Mouse (Mus musculus): ENCODE data around the gene Abtb1. TPM values are rescaled to one million over a fixed set of nuclear protein-coding genes. Genes with fewer than 3 reads are reported as not detected.
A peak's percentile ranks its signal among the peaks of the same experiment; 100 is the strongest.

Gene Abtb1
- polyA plus RNA-seq, 1 experiment from 2014 or later = 23.5 TPM

DNA sequence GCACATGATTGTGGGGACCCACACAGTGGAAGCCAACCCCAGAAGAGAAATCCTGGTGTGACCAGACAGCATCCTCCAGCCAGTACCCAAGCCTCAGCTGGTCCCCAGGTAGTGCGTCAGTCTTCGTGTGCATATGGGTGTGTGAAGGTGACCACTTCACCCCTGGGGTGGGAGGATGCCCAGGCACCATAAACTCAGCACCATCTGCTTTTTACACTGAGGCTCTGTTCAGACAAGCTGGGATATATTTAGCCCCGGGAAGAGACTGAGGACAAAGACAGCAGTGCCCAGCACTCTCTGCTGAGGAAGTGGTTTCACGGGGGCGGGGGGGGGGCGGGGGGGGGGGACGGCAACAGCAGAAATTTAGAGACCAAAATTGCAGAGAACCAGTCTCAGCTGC lies 30.4 kb downstream of the Abtb1 start:
- Histone ChIP-seq H3K9ac (no peak overlapping the region), H3K9me3 (no peaks in the 10 kb centered on the region), H3K27me3 (no peaks in the 10 kb centered on the region; the same call in 1 of the 2 replicates), H3K4me2 (no peak overlapping the region), H3K4me1 (peaks cover 8% of the 10 kb centered on the region), H3K36me3 (replicated peaks) (no peaks in the 10 kb centered on the region), H3K4me3 (replicated peaks) (no peak overlapping the region), H3K27ac (no peak overlapping the region)
- 52% methylated on average over 7 of the region's 7 CpGs for WGBS
- ATAC-seq (ENCODE audit: low FRiP score) = no peak

DNA sequence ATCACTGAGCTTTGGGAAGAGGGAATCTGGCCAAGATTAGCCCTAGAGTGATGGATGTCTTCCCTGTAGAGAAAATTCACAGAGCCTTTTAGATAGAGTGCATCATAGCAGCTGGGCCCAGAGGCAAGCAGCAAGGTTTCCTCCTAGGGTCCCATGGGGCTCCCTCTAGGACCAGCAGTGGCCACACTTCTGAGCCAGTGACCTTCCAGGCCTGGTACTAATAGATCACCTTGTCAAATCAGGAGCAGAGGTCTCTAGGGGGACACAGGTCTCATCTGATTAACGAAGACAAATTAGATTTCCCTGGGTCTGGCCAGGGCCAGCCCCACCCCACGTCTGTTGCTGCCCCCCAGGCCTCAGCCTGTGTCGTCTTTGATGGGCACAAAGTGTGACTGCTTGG lies 31.5 kb downstream of the Abtb1 start:
- ATAC-seq (ENCODE audit: low FRiP score) = no peak
- H3K36me3 ChIP-seq (replicated peaks) = no peaks in the 10 kb centered on the region
- no peak overlapping the region for H3K4me3 ChIP-seq (replicated peaks)
- no peaks in the 10 kb centered on the region for H3K9me3 ChIP-seq
- H3K4me1 ChIP-seq = peaks cover 8% of the 10 kb centered on the region
- H3K4me2 ChIP-seq = no peak overlapping the region
- H3K27me3 ChIP-seq = no peaks in the 10 kb centered on the region; the same call in 1 of the 2 replicates
- no peak overlapping the region for H3K27ac ChIP-seq
- H3K9ac ChIP-seq = no peak overlapping the region
- WGBS = 70% methylated on average over 3 of the region's 3 CpGs

DNA sequence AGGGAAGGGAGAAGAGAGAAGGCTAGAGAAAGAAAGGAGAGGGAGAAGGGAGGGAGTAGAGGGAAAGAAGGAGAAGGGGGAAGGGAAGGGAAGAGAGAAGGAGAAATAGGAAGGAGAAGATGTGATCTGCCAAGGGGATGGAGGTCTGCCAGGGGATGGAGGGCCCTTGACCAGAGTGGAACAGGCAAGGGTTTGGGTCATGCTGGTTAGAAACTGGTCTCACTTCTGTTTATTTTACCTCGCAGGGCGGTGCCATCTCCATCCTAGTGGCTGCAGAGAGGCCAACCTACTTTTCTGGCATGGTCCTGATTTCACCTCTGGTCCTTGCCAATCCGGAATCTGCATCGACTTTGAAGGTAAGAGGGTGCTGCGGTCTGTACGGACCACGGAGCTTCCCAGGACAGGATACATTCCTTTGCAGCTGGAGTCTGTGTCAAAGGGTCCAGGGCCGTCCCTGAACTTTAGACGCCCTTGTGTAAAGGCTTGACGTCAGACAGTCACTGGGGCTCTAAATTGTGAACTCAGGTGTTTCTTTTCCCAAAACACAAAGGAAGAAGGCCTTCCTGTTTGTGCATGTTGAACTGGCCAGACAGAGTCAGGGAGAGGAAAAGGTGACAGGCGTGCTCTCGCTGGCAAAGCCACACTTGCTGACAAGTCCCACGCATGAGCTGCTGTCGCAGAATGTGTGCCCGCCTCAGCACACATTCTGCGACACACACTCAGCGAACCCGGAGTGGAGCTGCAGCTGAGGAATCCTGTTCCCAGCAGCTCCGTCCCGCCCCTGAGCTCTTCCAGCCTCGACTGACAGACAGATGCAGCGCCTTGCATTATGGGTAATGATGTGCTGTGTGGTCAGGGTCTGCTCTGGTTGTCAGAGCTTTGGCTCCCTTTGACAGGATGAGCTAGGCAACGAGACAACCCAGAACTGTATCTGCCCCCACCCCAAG lies 32.4 kb downstream of the Abtb1 start:
- H3K4me3 ChIP-seq (replicated peaks) = no peak overlapping the region
- no peak overlapping the region for H3K4me2 ChIP-seq
- H3K9ac ChIP-seq = no peak overlapping the region
- 80% methylated on average over 23 of the region's 23 CpGs for WGBS
- ATAC-seq (ENCODE audit: low FRiP score) = no peak
- no peaks in the 10 kb centered on the region for H3K9me3 ChIP-seq
- peaks cover 3% of the 10 kb centered on the region; the same call in 1 of the 2 replicates for H3K4me1 ChIP-seq
- H3K27ac ChIP-seq = no peak overlapping the region
- no peaks in the 10 kb centered on the region; the same call in 1 of the 2 replicates for H3K27me3 ChIP-seq
- no peaks in the 10 kb centered on the region for H3K36me3 ChIP-seq (replicated peaks)

DNA sequence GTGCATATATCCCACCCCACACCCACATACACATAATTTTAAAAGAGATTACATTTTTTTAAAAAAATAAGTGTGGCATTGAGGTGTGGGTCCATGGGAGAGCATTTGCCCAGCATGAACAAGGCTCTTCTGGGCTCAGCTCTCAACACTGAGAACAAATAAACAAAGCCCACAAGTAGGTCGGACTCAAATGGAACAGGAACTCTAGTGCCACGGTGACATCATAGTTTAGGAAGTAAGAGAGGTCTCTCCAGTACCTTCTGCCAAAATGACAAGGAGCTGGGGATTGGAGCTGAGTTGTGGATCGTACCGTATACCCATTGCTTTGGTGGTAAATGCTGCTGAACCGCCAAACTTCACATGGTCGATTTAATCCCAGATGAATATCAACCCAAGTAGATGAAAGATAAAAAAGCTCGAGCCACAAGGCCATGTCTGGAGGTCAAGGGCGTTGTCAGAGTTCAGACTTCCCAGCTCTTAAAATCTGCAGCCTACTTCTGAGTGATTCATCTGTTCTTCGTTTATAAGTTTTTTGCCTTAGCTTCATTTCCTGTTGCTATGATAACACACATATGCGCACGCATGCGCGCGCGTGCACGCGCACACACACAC lies 36.7 kb downstream of the Abtb1 start:
- Histone ChIP-seq H3K27ac (no peak overlapping the region), H3K4me3 (replicated peaks) (no peak overlapping the region), H3K4me1 (no peaks in the 10 kb centered on the region), H3K36me3 (replicated peaks) (no peaks in the 10 kb centered on the region), H3K9ac (no peak overlapping the region), H3K4me2 (no peak overlapping the region), H3K9me3 (no peaks in the 10 kb centered on the region), H3K27me3 (no peaks in the 10 kb centered on the region)
- WGBS = 93% methylated on average over 17 of the region's 17 CpGs
- no peak for ATAC-seq (ENCODE audit: low FRiP score)

DNA sequence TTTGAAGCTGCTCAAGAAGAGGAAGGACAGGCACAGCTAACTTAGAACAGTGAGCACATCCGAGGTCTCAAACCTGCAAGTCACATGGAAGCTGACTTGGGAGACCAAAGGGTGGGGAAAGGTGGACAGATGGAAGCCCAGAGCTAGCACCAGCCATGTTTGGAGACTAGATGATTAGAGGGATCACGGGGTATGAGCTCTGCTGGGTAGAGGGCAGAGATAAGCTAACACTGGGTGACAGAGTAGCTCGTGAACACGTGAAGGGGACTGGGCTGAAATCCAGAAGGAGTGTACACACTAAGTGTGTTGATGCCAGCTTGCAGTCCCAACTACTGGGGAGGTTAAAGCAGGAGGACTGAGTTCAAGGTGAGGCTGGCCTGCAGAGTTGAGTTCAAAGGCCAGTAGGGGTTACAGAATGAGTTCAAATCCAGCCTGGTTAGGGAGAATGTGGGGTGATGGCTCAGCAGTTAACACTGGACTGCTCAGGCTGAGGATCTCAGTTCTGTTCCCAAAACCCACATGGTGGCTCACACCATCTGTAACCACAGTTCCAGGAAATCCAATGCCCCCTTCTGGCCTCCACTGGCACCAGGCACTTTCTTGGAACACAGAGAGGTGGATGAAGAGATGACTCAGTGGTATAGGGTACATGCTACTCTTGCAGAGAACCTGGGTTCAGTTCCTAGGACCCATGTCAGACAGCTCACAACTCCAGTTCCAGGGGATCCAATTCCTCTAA lies 37.7 kb downstream of the Abtb1 start:
- no peak for ATAC-seq (ENCODE audit: low FRiP score)
- Histone ChIP-seq H3K4me2 (no peak overlapping the region), H3K9ac (no peak overlapping the region), H3K4me1 (no peaks in the 10 kb centered on the region), H3K27ac (no peak overlapping the region), H3K9me3 (no peaks in the 10 kb centered on the region), H3K27me3 (no peaks in the 10 kb centered on the region), H3K4me3 (replicated peaks) (no peak overlapping the region), H3K36me3 (replicated peaks) (no peaks in the 10 kb centered on the region)
- WGBS = 83% methylated on average over 4 of the region's 4 CpGs

DNA sequence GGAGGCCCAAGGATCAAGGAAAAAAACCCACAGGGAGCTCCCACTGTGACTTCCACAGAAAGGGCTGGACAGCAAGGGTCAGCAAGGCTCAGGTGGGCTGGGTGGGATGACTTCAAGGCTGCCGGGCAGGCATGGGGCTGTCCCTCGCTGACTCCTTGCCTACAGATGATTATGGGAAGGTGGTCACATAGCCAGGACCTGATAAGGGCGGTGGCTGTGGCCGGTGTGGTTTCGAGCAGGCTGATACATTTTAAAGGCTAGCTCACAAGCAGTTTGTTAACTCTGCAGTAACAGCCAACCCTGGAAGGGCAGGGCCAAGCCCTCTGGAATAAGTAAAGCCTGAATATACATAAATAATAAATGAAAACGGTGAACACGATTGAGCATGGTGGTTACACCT lies 38.7 kb downstream of the Abtb1 start:
- 95% methylated on average over 7 of the region's 7 CpGs for WGBS
- Histone ChIP-seq H3K27ac (no peak overlapping the region), H3K4me2 (no peak overlapping the region), H3K4me3 (replicated peaks) (no peak overlapping the region), H3K27me3 (no peaks in the 10 kb centered on the region), H3K36me3 (replicated peaks) (no peaks in the 10 kb centered on the region), H3K9me3 (no peaks in the 10 kb centered on the region), H3K4me1 (no peaks in the 10 kb centered on the region), H3K9ac (no peak overlapping the region)
- no peak for ATAC-seq (ENCODE audit: low FRiP score)

DNA sequence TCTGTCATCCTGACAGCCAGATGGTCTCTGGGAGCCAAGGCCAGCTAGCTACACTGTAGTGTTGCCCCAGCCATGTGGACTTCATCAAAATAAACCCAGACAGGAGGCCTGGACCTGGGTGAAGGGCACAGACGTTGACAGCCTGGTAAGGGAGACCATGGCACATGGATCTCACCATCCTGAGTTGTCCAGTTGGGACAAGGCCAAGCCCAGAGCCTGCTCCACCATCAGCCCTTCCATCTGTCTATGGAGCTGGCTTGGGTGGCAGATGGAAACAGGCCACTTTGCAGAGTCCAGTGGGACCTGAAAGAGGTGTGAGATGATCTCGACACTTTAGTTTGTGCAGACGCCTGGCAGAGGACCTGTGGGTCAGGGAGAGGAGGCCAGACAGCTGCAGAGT lies 41.0 kb downstream of the Abtb1 start:
- ATAC-seq (ENCODE audit: low FRiP score) = no peak
- WGBS = 65% methylated on average over 3 of the region's 3 CpGs
- Histone ChIP-seq H3K4me2 (no peak overlapping the region), H3K4me1 (no peaks in the 10 kb centered on the region), H3K36me3 (replicated peaks) (no peaks in the 10 kb centered on the region), H3K9me3 (no peaks in the 10 kb centered on the region), H3K9ac (no peak overlapping the region), H3K4me3 (replicated peaks) (no peak overlapping the region), H3K27ac (no peak overlapping the region), H3K27me3 (no peaks in the 10 kb centered on the region)

DNA sequence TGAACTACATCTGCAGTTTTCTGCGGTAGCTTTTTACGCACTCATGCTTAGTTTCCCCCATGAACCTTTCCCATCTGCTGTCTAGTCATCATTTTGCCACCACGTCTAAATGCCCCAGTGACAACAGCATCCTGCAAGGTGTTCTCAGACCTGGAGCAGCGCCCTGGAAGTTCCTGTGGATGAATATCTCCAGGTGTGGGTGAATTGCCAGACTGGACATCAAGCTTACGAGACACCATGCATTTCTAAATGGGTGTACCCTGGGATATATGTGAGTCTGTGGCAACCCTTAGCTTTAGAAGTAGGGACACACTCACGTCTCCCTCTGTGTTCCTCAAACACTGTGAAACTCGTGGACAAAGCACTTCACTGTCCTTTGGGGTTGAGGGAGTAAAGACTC lies 41.6 kb downstream of the Abtb1 start:
- Histone ChIP-seq H3K4me1 (no peaks in the 10 kb centered on the region), H3K27ac (no peak overlapping the region), H3K9ac (no peak overlapping the region), H3K4me2 (no peak overlapping the region), H3K4me3 (replicated peaks) (no peak overlapping the region), H3K27me3 (no peaks in the 10 kb centered on the region), H3K36me3 (replicated peaks) (no peaks in the 10 kb centered on the region), H3K9me3 (no peaks in the 10 kb centered on the region)
- WGBS = 85% methylated on average over 7 of the region's 7 CpGs
- no peak for ATAC-seq (ENCODE audit: low FRiP score)

DNA sequence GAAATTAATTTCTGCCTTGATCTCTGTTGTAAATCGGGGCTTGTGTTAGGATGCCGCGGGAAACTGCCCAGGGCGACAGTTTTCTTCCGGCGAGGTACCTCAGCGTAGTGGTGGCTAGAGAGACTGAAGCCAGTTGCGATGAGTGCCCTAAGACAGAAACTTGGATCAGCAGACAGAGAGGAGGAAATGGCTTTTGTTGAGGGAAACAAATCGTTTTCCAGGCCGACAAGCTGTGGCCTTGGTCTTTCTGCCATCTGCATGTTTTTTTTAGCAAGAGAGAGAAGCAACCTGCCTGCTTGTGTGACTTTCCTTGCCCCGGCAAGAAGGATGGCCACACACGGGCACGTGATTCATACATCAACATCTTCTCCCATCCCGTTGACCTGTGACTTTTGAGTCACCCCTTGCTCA lies 47.2 kb downstream of the Abtb1 start:
- 0 out of 2 replicates have a peak, but pooled peaks cover 3% of the 10 kb centered on the region for H3K27me3 ChIP-seq
- H3K4me3 ChIP-seq (replicated peaks) = no peak overlapping the region
- no peak for ATAC-seq (ENCODE audit: low FRiP score)

DNA sequence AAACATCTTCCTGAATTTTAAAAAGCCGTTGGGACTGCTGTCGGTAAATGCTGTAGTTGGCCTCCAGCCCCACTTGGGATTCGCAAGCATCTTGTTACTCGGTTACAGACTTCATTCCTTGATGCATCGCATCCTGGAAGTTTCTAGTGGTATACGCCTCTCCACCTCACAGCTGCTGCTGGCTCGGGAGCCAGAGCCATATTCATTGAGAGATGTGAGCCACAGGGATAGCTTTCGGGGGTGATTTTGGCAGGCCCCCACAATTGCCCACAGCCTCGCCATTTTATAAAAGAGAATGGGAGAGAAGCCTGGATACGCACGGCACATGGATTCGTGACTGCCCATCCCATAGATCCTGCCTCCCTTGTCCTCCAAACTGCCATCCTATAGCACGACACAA lies 47.9 kb downstream of the Abtb1 start:
- H3K4me1 ChIP-seq = peaks cover 29% of the 10 kb centered on the region
- 79% methylated on average over 13 of the region's 13 CpGs for WGBS
- no peaks in the 10 kb centered on the region for H3K9me3 ChIP-seq
- no peak overlapping the region for H3K27ac ChIP-seq
- no peak overlapping the region for H3K4me2 ChIP-seq
- H3K36me3 ChIP-seq (replicated peaks) = no peaks in the 10 kb centered on the region
- H3K9ac ChIP-seq = no peak overlapping the region
- ATAC-seq (ENCODE audit: low FRiP score) = no peak
- H3K4me3 ChIP-seq (replicated peaks) = no peak overlapping the region
- 0 out of 2 replicates have a peak, but pooled peaks cover 3% of the 10 kb centered on the region for H3K27me3 ChIP-seq

More for the DNA sequence above, 47.2 kb downstream of the Abtb1 start:
- no peaks in the 10 kb centered on the region for H3K36me3 ChIP-seq (replicated peaks)
- no peak overlapping the region for H3K27ac ChIP-seq
- H3K9ac ChIP-seq = no peak overlapping the region
- WGBS = 77% methylated on average over 14 of the region's 14 CpGs
- H3K9me3 ChIP-seq = no peaks in the 10 kb centered on the region
- H3K4me1 ChIP-seq = peaks cover 29% of the 10 kb centered on the region
- H3K4me2 ChIP-seq = no peak overlapping the region

DNA sequence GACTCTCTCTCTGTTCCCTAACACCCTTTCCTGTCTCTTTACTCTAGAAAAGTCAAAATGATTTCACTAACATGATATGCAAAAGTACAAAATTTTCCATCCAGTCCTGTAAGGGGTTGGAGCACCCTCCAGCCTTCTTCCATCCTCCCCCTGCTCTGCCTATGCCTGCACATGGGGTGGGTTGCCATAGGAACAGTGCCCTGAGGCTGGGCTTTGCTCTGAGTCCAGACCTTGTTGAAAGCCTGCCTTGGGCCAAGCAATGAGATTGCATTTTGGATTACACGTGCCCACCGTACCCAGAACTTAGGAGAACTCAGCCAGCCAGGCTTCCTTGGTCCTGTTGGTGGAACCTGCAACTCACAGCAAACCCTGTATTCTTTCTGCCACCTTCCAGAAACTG lies 48.5 kb downstream of the Abtb1 start:
- no peaks in the 10 kb centered on the region for H3K36me3 ChIP-seq (replicated peaks)
- H3K4me2 ChIP-seq = no peak overlapping the region
- no peak overlapping the region for H3K9ac ChIP-seq
- no peak overlapping the region for H3K27ac ChIP-seq
- ATAC-seq (ENCODE audit: low FRiP score) = no peak
- H3K27me3 ChIP-seq = 0 out of 2 replicates have a peak, but pooled peaks cover 3% of the 10 kb centered on the region
- WGBS = 40% methylated on average over 2 of the region's 2 CpGs
- no peak overlapping the region for H3K4me3 ChIP-seq (replicated peaks)
- H3K9me3 ChIP-seq = no peaks in the 10 kb centered on the region
- peaks cover 29% of the 10 kb centered on the region for H3K4me1 ChIP-seq

DNA sequence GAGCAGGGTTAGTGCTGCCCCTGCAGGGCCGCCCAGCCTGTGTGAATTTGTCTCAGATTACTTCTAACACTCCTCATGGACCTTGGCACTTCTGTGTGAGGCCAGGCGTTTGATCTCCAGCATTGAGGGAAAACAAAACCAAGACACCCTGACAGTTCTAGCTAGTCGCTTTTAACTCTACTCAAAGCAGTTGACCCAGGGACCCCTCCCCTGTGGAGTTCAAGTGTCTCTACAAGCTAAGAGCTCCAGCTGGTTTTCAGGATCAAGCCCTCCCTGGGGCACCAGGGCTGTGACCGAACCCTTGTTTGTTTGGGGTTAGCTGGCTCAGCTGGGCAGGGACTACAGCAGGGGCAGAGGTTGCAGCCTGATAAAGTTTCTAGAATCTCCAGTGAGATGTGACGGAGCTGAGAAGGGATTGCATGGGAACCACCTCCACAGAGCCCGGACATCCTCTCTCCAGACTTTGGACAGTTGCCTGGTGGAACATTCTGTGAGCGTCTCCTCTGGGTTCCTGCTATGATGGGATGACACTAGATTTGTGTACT lies 49.6 kb downstream of the Abtb1 start:
- Histone ChIP-seq H3K27me3 (0 out of 2 replicates have a peak, but pooled peaks cover 3% of the 10 kb centered on the region), H3K9me3 (no peaks in the 10 kb centered on the region), H3K4me2 (no peak overlapping the region), H3K36me3 (replicated peaks) (no peaks in the 10 kb centered on the region), H3K27ac (0 out of 2 replicates have a peak overlapping the region, but pooled peaks have one; percentile 53), H3K4me3 (replicated peaks) (no peak overlapping the region), H3K9ac (no peak overlapping the region), H3K4me1 (peaks cover 35% of the 10 kb centered on the region)
- no peak for ATAC-seq (ENCODE audit: low FRiP score)
- WGBS = 41% methylated on average over 7 of the region's 7 CpGs
